Mouse (Mus musculus) gastrocnemius, postnatal 14 days (tissue): ENCODE results near the gene Cfap58. TPM values are rescaled to one million over a fixed set of nuclear protein-coding genes. Genes with fewer than 3 reads are reported as not detected.

Experiments
- DNase-seq: peaks from one replicate; pipeline ENCODE4 v3.0.0; 2021; ENCODE audit warnings: mixed read lengths
- intact Hi-C: fragments of 180-260 bp; cut with DNase I; formaldehyde crosslinking; loops from one replicate; pipeline ENCODE4 v1.15.1; 2025; ENCODE audit warnings: low total_unique reads
- long read RNA-seq, 2 experiments: library from polyadenylated mRNA; stranded (forward); transcript quantifications; one replicate each; pipeline ENCODE4 v2.0.0; 2021
- total RNA-seq, 2 experiments: library from RNA; stranded (reverse); gene quantifications; 2 replicates each; pipeline ENCODE4 v1.2.3; 2021

Cfap58 gene
- not detected for total RNA-seq
- long read RNA-seq, experiment 1, result 0 reads
- long read RNA-seq, experiment 2, result 0 reads

GRCm38 (mm10) chr19:47937443-47938406 is at the start of gene Cfap58:
Gene Cfap58 (plus strand): TSS chr19:47937675.
- intact Hi-C loops, result no loop called here
- peak; percentile 27 for DNase-seq

GRCm38 (mm10) chr19:47888037-47888436 is 49.4 kb upstream of the Cfap58 start:
- no peak for DNase-seq
- intact Hi-C loops, result no loop called here

- intact Hi-C loops, result no loop called here
- DNase-seq, result no peak
These were observed 46.9 kb upstream of the Cfap58 start for GRCm38 (mm10) chr19:47890489-47891130.

- intact Hi-C loops, result no loop called here
- no peak for DNase-seq
These were observed 45.7 kb upstream of the Cfap58 start for GRCm38 (mm10) chr19:47891562-47892312.

GRCm38 (mm10) chr19:47893092-47893491 is 44.4 kb upstream of the Cfap58 start:
- intact Hi-C loops, result no loop called here
- DNase-seq, result no peak

- DNase-seq, result no peak
- intact Hi-C loops, result no loop called here
These were observed 38.9 kb upstream of the Cfap58 start for GRCm38 (mm10) chr19:47898472-47899079.

- DNase-seq, result no peak
- intact Hi-C loops, result no loop called here
These were observed 37.5 kb upstream of the Cfap58 start for GRCm38 (mm10) chr19:47900012-47900411.

GRCm38 (mm10) chr19:47900558-47900957 is 36.9 kb upstream of the Cfap58 start:
- intact Hi-C loops, result no loop called here

GRCm38 (mm10) chr19:47902316-47903201 is 34.9 kb upstream of the Cfap58 start:
- intact Hi-C loops, result no loop called here

More at GRCm38 (mm10) chr19:47900558-47900957, 36.9 kb upstream of the Cfap58 start:
- DNase-seq, result no peak

GRCm38 (mm10) chr19:47903679-47904078 is 33.8 kb upstream of the Cfap58 start:
- intact Hi-C loops, result no loop called here
- DNase-seq, result no peak

More at GRCm38 (mm10) chr19:47902316-47903201, 34.9 kb upstream of the Cfap58 start:
- DNase-seq, result no peak

GRCm38 (mm10) chr19:47905081-47905480 is 32.4 kb upstream of the Cfap58 start:
- DNase-seq, result no peak
- intact Hi-C loops, result no loop called here

- intact Hi-C loops, result no loop called here
- no peak for DNase-seq
These were observed 31.9 kb upstream of the Cfap58 start for GRCm38 (mm10) chr19:47905603-47906002.

- intact Hi-C loops, result no loop called here
- no peak for DNase-seq
These were observed 29.9 kb upstream of the Cfap58 start for GRCm38 (mm10) chr19:47907596-47907995.

GRCm38 (mm10) chr19:47908961-47909371 is 28.5 kb upstream of the Cfap58 start:
- no peak for DNase-seq
- intact Hi-C loops, result no loop called here

GRCm38 (mm10) chr19:47909387-47910116 is 27.9 kb upstream of the Cfap58 start:
- intact Hi-C loops, result no loop called here

GRCm38 (mm10) chr19:47910117-47910618 is 27.3 kb upstream of the Cfap58 start:
- intact Hi-C loops, result no loop called here
- DNase-seq, result no peak

More at GRCm38 (mm10) chr19:47909387-47910116, 27.9 kb upstream of the Cfap58 start:
- DNase-seq, result peak; percentile 22

GRCm38 (mm10) chr19:47910751-47911150 is 26.7 kb upstream of the Cfap58 start:
- intact Hi-C loops, result no loop called here
- DNase-seq, result no peak

GRCm38 (mm10) chr19:47913344-47913743 is 24.1 kb upstream of the Cfap58 start:
- intact Hi-C loops, result no loop called here
- DNase-seq, result no peak
